Mouse (Mus musculus) spleen, adult 2 months (tissue): ENCODE results near the gene Trpm6.

ENCODE experiments used
- CTCF ChIP-seq: fragments of 200-500 bp; IDR thresholded peaks from 2 replicates; pipeline ENCODE4 v1.5.1; 2011; ENCODE audit warnings: mild to moderate bottlenecking, inconsistent platforms; ENCODE audit not compliant: insufficient read depth, insufficient read length, insufficient replicate concordance; ENCODE audit errors: extremely low read depth
- POLR2A ChIP-seq: fragments of 200-500 bp; IDR thresholded peaks from 2 replicates; pipeline ENCODE4 v1.6.1; 2011; ENCODE audit warnings: low read depth, low read length, inconsistent platforms

DNA sequence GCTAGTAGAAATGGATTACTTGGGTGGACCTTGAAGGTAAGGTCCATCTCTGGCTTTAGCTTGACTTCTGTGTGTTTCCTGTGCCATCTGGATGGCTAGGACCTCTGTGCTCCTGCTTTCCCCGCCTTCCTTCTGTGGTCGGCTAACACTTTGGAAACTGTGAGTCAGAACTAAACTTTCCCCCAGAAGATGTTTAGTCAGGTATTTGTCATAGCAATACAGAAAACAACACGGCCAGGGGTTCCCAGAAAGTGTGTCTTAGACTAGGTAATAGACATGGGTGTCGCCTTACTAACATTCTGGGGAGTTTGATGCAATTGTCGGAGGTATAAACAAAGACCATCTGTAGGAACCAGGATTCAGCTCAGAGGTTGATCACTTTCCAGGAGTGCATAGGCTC lies 16.6 kb downstream of the Trpm6 start:
- TF ChIP-seq CTCF (no peak), POLR2A (no peak)
